Mouse (Mus musculus) brain, embryonic 14.5 days (tissue): ENCODE results near the gene Rnf11.

Experiments
- CTCF ChIP-seq: fragments of 200-500 bp; IDR thresholded peaks from 2 replicates; pipeline ENCODE4 v1.5.1; 2012; ENCODE audit warnings: inconsistent platforms, mild to moderate bottlenecking, moderate library complexity, borderline replicate concordance; ENCODE audit not compliant: insufficient read depth, insufficient read length; ENCODE audit errors: extremely low read depth
- POLR2A ChIP-seq: fragments of 200-500 bp; IDR thresholded peaks from 2 replicates; pipeline ENCODE4 v1.6.1; 2012; ENCODE audit warnings: mild to moderate bottlenecking, inconsistent platforms, borderline replicate concordance; ENCODE audit not compliant: poor library complexity, insufficient read depth, insufficient read length, severe bottlenecking; ENCODE audit errors: extremely low read depth

GRCm38 (mm10) chr4:109467687-109468086 lies 16.8 kb downstream of the Rnf11 start:
- TF ChIP-seq CTCF (no peak), POLR2A (no peak)
